Mouse (Mus musculus) ES-E14 (cell line): ENCODE measurements around the gene Fam120a. TPM values are rescaled to one million over a fixed set of nuclear protein-coding genes. Genes with fewer than 3 reads are reported as not detected.

Experiments
- DNase-seq: peaks from one replicate; pipeline ENCODE4 v3.0.0-alpha.2; 2013; ENCODE audit warnings: low read depth, low spot score
- H3K27ac ChIP-seq: 2 replicates; pipeline ENCODE4 v1.5.1; 2012; ENCODE audit warnings: low read depth, mild to moderate bottlenecking, low read length, moderate library complexity, mixed read lengths; ENCODE audit not compliant: poor library complexity, insufficient read depth, severe bottlenecking
- H3K36me3 ChIP-seq: 2 replicates; pipeline ENCODE4 v1.6.1; 2012; ENCODE audit warnings: mild to moderate bottlenecking, low read length, moderate library complexity, mixed read lengths; ENCODE audit not compliant: control insufficient read depth, poor library complexity, insufficient read depth, severe bottlenecking
- H3K4me1 ChIP-seq, 2 experiments: fragments of 150-350 bp in 1 of 2; sonication (generic) in 1 of 2; 2 replicates each; pipeline ENCODE4 v1.6.1; 2012; ENCODE audit warnings: low read length in 2 of 2, mild to moderate bottlenecking in 1 of 2, mixed read lengths in 1 of 2; ENCODE audit not compliant: control insufficient read depth in 2 of 2, insufficient read depth in 2 of 2, poor library complexity in 1 of 2
- H3K4me3 ChIP-seq, 2 experiments: fragments of 150-350 bp in 1 of 2; sonication (generic) in 1 of 2; 2 replicates each; pipeline ENCODE4 v1.5.1; 2012; ENCODE audit warnings: low read length in 2 of 2, low read depth in 1 of 2, mild to moderate bottlenecking in 1 of 2, mixed read lengths in 1 of 2; ENCODE audit not compliant: insufficient read depth in 1 of 2, poor library complexity in 1 of 2, severe bottlenecking in 1 of 2
- H3K9ac ChIP-seq: 2 replicates; pipeline ENCODE4 v1.6.1; 2012; ENCODE audit warnings: low read depth, mild to moderate bottlenecking, low read length, mixed read lengths; ENCODE audit not compliant: poor library complexity, insufficient read depth, severe bottlenecking
- H3K9me3 ChIP-seq: fragments of 150-350 bp; sonication (generic); 2 replicates; pipeline ENCODE4 v1.6.1; 2012; ENCODE audit warnings: low read depth, mild to moderate bottlenecking, low read length; ENCODE audit not compliant: control insufficient read depth, insufficient read depth
- CHD2 ChIP-seq: IDR thresholded peaks from 2 replicates; pipeline ENCODE4 v1.6.1; 2014; ENCODE audit warnings: mild to moderate bottlenecking, low read depth, low read length, inconsistent platforms
- HCFC1 ChIP-seq: IDR thresholded peaks from 2 replicates; pipeline ENCODE4 v1.6.1; 2012; ENCODE audit warnings: low read length, inconsistent platforms, borderline replicate concordance; ENCODE audit not compliant: insufficient read depth
- MAFK ChIP-seq: IDR thresholded peaks from 2 replicates; pipeline ENCODE4 v1.6.1; 2014; ENCODE audit warnings: mild to moderate bottlenecking, low read depth, low read length, inconsistent platforms; ENCODE audit not compliant: insufficient read depth
- ZC3H11A ChIP-seq: IDR thresholded peaks from 2 replicates; pipeline ENCODE4 v1.6.1; 2012; ENCODE audit warnings: low read depth, mild to moderate bottlenecking, inconsistent platforms, low read length, borderline replicate concordance
- ZNF384 ChIP-seq: IDR thresholded peaks from 2 replicates; pipeline ENCODE4 v1.6.1; 2012; ENCODE audit warnings: low read depth, low read length, inconsistent platforms
- in situ Hi-C, 2 experiments: fragments of 600-800 bp; cut with MboI; formaldehyde crosslinking; loops; one replicate each; pipeline ENCODE4 v1.15.1; 2025; ENCODE audit warnings: low sequenced_read_pairs in 2 of 2, inconsistent platforms in 1 of 2; ENCODE audit not compliant: unreplicated experiment in 2 of 2
- total RNA-seq: library from RNA; depleted of rRNA; stranded (reverse); fragments of 300-350 nt; gene quantifications from 2 replicates; pipeline ENCODE4 v1.2.3, GENCODE M21; 2012

Fam120a gene
- total RNA-seq, 1 experiment: 111 TPM

DNA sequence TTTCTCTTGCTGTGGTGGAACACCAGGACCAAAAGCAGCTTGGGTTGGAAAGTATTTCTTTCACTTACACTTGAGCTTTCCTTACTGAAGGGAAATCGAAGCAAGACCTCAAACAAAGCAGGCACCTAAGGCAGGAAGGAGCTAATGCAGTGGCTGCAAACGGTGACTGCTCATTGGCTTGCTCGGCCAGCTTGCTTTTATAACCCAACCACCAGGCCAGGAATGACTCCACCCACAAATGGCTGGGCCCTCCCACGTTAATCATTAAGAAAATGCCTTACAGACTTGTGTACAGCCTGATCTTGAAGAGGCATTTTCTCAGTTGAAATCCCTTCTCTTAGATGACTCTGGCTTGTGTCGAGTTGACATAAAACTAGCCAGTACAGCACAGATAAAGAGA is 3.2 kb upstream of the Fam120a start:
- peak; percentile 62 for DNase-seq
- no peak for TF ChIP-seq HCFC1
- TF ChIP-seq CHD2: no peak
- TF ChIP-seq ZC3H11A: no peak
- TF ChIP-seq MAFK: no peak
- TF ChIP-seq ZNF384: no peak
- in situ Hi-C loops: no loop called here

DNA sequence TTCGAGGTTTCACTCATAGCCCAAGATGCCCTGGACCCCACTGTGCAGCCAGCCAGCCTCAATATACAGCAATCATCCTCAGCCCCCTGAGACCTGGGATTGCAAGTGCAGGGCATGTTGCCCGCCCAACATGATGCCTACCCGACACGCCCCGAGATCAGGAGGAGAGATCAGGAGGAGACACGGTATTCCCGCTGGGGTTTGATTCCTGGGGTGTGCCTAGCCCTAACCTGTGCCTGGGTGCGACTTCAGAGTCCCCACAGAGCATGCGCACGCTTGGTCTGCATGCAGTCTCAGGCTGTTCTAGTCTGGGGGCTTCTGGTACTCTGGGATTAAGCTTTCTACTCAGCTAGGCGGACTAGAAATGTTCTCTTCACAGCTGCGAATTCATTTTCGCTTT is 2.7 kb upstream of the Fam120a start:
- Histone ChIP-seq H3K9ac (peak overlapping the region; percentile 50; the same call in 1 of the 2 replicates), H3K4me1 (peaks cover 12 to 17% of the 10 kb centered on the region in 2 experiments; a peak in 3 of 4 replicates), H3K27ac (peak overlapping the region; percentile 76), H3K4me3 (peak overlapping the region; percentile 13 to 45), H3K36me3 (no peaks in the 10 kb centered on the region; the same call in 1 of the 2 replicates), H3K9me3 (no peaks in the 10 kb centered on the region)
- TF ChIP-seq CHD2 (no peak; the same call in 1 of the 2 replicates), ZNF384 (no peak), HCFC1 (no peak), MAFK (no peak), ZC3H11A (no peak)
- peak; percentile 58 for DNase-seq
- in situ Hi-C loops: no loop called here

More for the DNA sequence above, 3.2 kb upstream of the Fam120a start:
- H3K9me3 ChIP-seq: no peaks in the 10 kb centered on the region
- H3K4me3 ChIP-seq: peak overlapping the region; percentile 13 to 45; a peak in 2 of 4 replicates
- no peaks in the 10 kb centered on the region; the same call in 1 of the 2 replicates for H3K36me3 ChIP-seq
- H3K27ac ChIP-seq: peak overlapping the region; percentile 76; the same call in 1 of the 2 replicates
- H3K9ac ChIP-seq: peak overlapping the region; percentile 50; the same call in 1 of the 2 replicates
- H3K4me1 ChIP-seq: peaks cover 12% of the 10 kb centered on the region in 2 experiments; a peak in 3 of 4 replicates

DNA sequence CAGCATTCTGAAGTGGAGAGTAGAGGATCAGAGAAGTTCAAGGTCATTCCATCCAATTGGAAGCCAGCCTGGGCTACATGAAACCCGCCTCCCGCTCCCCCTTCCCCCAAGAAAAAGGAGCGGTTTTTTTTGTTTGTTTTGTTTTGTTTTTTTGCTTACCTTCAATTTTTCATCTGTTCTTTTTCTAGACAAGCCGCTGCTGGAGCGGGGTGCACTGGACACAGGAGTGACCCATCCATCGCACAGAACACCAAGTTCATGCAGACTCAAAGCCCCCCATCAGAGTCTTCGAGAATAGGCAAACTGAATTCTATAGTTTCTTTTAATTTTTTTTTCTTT is 902 bp upstream of the Fam120a start:
- peaks cover 17% of the 10 kb centered on the region in 2 experiments; a peak in 3 of 4 replicates for H3K4me1 ChIP-seq
- H3K36me3 ChIP-seq: peaks cover 3% of the 10 kb centered on the region; the same call in 1 of the 2 replicates
- TF ChIP-seq HCFC1 (no peak), ZNF384 (0 out of 2 replicates have a peak, but pooled peaks have one; percentile 21), CHD2 (no peak)
- H3K27ac ChIP-seq: peak overlapping the region; percentile 87
- H3K4me3 ChIP-seq: peak overlapping the region; percentile 81 to 96
- no peaks in the 10 kb centered on the region for H3K9me3 ChIP-seq
- H3K9ac ChIP-seq: peak overlapping the region; percentile 86
- DNase-seq: no peak
- in situ Hi-C loops: no loop called here

- peaks cover 3% of the 10 kb centered on the region; the same call in 1 of the 2 replicates for H3K36me3 ChIP-seq
- in situ Hi-C loops: no loop called here
- H3K4me1 ChIP-seq: peaks cover 16 to 25% of the 10 kb centered on the region in 2 experiments; a peak in 3 of 4 replicates
- no peaks in the 10 kb centered on the region for H3K9me3 ChIP-seq
- H3K9ac ChIP-seq: peak overlapping the region; percentile 86
- H3K4me3 ChIP-seq: peak overlapping the region; percentile 90 to 96
- no peak for DNase-seq
- TF ChIP-seq ZNF384: no peak
- no peak for TF ChIP-seq CHD2
- no peak for TF ChIP-seq HCFC1
- no peak for TF ChIP-seq MAFK
- TF ChIP-seq ZC3H11A: no peak
- peak overlapping the region; percentile 71 for H3K27ac ChIP-seq
Observed at GRCm38 (mm10) chr13:48966851-48967821, 681 bp downstream of the Fam120a start.
